Mouse (Mus musculus): Measurements from ENCODE around the gene Parn. TPM values are rescaled to one million over a fixed set of nuclear protein-coding genes. Genes with fewer than 3 reads are reported as not detected.

Parn gene
- polyA plus RNA-seq, 1 experiment, result 15.1 TPM

- TF ChIP-seq CTCF (IDR thresholded peaks at IDR 0.05; ENCODE audit: insufficient read depth, low read length) (no peak), POLR2A (IDR thresholded peaks at IDR 0.05; ENCODE audit: borderline replicate concordance, extremely low read depth, low read depth, low read length) (no peak)
- Histone ChIP-seq H3K4me1 (ENCODE audit: control insufficient read depth, insufficient read depth, low read length) (no peaks in the 10 kb centered on the region; the same call in 1 of the 2 replicates), H3K4me3 (replicated peaks; ENCODE audit: extremely low read depth, low read depth, low read length) (no peak overlapping the region)
- no peak for DNase-seq
- WGBS, result 73% methylated on average over 1 of the region's 1 CpGs
Observed at GRCm38 (mm10) chr16:13608705-13609085, 59.3 kb downstream of the Parn start.

DNA sequence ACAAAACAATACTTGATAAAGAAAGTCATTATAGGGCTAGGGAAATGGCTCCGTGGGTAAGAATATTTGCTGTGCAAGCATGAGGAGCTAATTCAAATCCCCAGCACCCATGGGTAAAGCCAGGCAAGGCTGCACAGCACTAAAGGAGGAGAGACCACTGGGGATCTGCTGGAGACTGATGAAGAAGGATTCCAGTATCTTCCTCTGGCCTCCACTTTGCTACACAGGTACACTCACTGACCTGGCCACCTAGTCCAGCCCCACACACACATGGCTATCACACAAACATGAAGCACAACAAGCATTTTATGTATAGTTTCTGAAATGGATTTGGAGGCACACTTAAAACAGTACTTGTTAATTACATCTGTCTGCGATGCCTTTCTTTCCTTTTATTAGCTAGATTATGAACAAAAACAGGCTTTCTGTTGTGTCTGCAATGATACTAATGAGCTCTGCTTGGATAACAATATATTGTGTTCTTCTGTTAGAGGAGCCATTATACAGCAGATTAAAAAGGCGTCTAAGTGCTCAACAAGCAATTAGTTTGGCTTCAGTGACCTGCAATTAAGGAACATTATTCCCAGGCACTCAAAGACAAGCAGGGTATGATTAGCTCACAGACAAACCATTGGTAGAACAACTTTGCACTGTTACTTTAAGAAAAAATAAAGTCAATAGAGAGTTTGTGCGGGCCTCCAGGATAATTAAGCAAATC is 59.8 kb downstream of the Parn start:
- no peak for DNase-seq
- Histone ChIP-seq H3K4me3 (replicated peaks; ENCODE audit: extremely low read depth, low read depth, low read length) (no peak overlapping the region), H3K4me1 (ENCODE audit: control insufficient read depth, insufficient read depth, low read length) (no peaks in the 10 kb centered on the region; the same call in 1 of the 2 replicates)
- WGBS, result 79% methylated on average over 4 of the region's 4 CpGs
- TF ChIP-seq POLR2A (IDR thresholded peaks at IDR 0.05; ENCODE audit: borderline replicate concordance, extremely low read depth, low read depth, low read length) (no peak), CTCF (IDR thresholded peaks at IDR 0.05; ENCODE audit: insufficient read depth, low read length) (no peak)

DNA sequence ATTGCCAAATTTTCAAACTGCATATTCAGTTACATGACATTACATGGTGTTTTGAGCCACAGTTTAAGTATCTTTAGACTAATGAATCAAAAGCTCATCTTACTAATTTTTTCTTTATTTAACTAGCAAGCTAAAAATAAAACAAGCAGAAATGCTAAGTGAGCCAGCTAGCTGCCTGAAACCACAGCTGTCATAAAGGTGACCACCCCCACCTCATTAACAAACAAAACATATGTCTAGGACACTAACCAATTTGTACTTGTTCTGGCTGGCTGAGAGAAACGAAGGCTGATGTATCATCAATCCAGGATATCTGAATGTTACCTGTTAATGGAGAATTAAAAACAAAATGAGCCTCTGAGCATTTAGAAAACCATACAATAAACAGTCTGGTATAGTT is 65.2 kb downstream of the Parn start:
- DNase-seq, result no peak
- no peak overlapping the region for H3K4me3 ChIP-seq (replicated peaks; ENCODE audit: extremely low read depth, low read depth, low read length)
- WGBS, result 56% methylated on average over 1 of the region's 1 CpGs
- TF ChIP-seq CTCF (IDR thresholded peaks at IDR 0.05; ENCODE audit: insufficient read depth, low read length) (no peak), POLR2A (IDR thresholded peaks at IDR 0.05; ENCODE audit: borderline replicate concordance, extremely low read depth, low read depth, low read length) (no peak)
- no peaks in the 10 kb centered on the region for H3K4me1 ChIP-seq (ENCODE audit: control insufficient read depth, insufficient read depth, low read length)

DNA sequence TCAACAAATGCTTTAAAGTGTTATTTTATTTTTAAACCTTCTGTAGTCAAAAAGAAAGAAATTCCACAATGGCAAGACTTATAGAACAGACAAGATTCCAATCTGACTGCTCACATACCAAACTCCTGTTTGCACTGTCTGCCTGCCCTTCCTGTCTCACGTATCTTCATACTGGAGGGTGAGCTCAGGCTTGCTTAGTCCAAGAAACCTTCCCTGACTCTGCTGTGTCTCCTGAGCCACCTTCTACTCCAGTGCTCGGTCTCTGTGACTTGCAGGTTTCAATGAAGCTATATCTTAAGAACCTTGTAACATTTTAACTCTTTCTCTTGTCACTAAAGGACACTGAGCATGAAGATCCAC is 78.9 kb downstream of the Parn start:
- Histone ChIP-seq H3K4me3 (replicated peaks; ENCODE audit: extremely low read depth, low read depth, low read length) (no peak overlapping the region), H3K4me1 (ENCODE audit: control insufficient read depth, insufficient read depth, low read length) (peaks cover 6% of the 10 kb centered on the region)
- TF ChIP-seq POLR2A (IDR thresholded peaks at IDR 0.05; ENCODE audit: borderline replicate concordance, extremely low read depth, low read depth, low read length), result no peak
- TF ChIP-seq CTCF (IDR thresholded peaks at IDR 0.05; ENCODE audit: insufficient read depth, low read length), result no peak
- WGBS, result 37% methylated on average over 2 of the region's 2 CpGs
- no peak for DNase-seq

- WGBS, result 58% methylated on average over 5 of the region's 5 CpGs
- TF ChIP-seq POLR2A (IDR thresholded peaks at IDR 0.05; ENCODE audit: borderline replicate concordance, extremely low read depth, low read depth, low read length) (no peak), CTCF (IDR thresholded peaks at IDR 0.05; ENCODE audit: insufficient read depth, low read length) (no peak)
- peaks cover 6% of the 10 kb centered on the region for H3K4me1 ChIP-seq (ENCODE audit: control insufficient read depth, insufficient read depth, low read length)
- no peak overlapping the region for H3K4me3 ChIP-seq (replicated peaks; ENCODE audit: extremely low read depth, low read depth, low read length)
- DNase-seq, result no peak
Observed at GRCm38 (mm10) chr16:13588182-13589048, 79.6 kb downstream of the Parn start.

DNA sequence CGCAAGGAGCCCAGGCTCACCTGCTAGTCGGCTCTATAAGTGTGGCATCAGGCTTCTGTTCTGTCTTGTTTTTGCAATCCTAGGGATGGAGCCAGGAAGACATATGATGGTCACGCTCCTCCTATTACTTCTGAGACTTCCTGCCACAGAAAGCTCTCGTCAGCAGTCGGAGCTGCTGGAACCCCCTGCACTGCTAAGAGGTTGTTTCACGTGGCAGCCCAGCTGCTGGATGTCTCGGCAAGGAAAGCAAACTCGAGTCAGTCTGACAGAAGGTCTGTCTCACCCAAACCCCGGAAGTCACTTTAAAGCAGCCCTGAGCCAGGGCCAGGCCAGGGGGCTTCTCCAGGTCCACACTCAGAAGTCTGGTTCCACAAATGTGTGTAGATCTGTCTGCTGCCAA is 82.7 kb downstream of the Parn start:
- no peak for DNase-seq
- Histone ChIP-seq H3K4me3 (replicated peaks; ENCODE audit: extremely low read depth, low read depth, low read length) (no peak overlapping the region), H3K4me1 (ENCODE audit: control insufficient read depth, insufficient read depth, low read length) (peaks cover 6% of the 10 kb centered on the region)
- TF ChIP-seq POLR2A (IDR thresholded peaks at IDR 0.05; ENCODE audit: borderline replicate concordance, extremely low read depth, low read depth, low read length), result no peak
- no peak for TF ChIP-seq CTCF (IDR thresholded peaks at IDR 0.05; ENCODE audit: insufficient read depth, low read length)
- 65% methylated on average over 9 of the region's 9 CpGs for WGBS

DNA sequence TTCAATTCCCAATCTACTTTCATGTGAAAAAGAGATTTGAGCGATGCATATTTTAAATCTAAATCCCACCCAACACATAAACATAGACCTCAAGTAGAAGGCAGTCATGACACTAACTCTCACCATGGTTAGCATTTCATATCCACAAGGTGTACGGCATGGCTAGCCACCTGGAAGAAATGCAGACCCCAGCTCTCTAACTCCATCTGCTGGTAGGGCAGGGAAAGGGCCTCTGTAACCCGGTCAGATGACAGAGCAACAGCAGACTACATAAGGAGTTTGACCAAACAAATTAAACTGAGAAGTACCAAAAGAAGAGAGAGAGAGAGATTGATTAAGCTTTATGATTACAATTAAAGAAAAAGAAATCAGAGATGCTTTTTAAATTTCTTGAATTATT is 87.2 kb downstream of the Parn start:
- TF ChIP-seq CTCF (IDR thresholded peaks at IDR 0.05; ENCODE audit: insufficient read depth, low read length) (peak; percentile 64), POLR2A (IDR thresholded peaks at IDR 0.05; ENCODE audit: borderline replicate concordance, extremely low read depth, low read depth, low read length) (no peak)
- H3K4me3 ChIP-seq (replicated peaks; ENCODE audit: extremely low read depth, low read depth, low read length), result no peak overlapping the region
- H3K4me1 ChIP-seq (ENCODE audit: control insufficient read depth, insufficient read depth, low read length), result no peaks in the 10 kb centered on the region
- DNase-seq, result no peak
- WGBS, result 88% methylated on average over 3 of the region's 3 CpGs

- Histone ChIP-seq H3K4me3 (replicated peaks; ENCODE audit: extremely low read depth, low read depth, low read length) (no peak overlapping the region), H3K4me1 (ENCODE audit: control insufficient read depth, insufficient read depth, low read length) (no peaks in the 10 kb centered on the region)
- 67% methylated on average over 1 of the region's 1 CpGs for WGBS
- DNase-seq, result no peak
- TF ChIP-seq POLR2A (IDR thresholded peaks at IDR 0.05; ENCODE audit: borderline replicate concordance, extremely low read depth, low read depth, low read length) (no peak), CTCF (IDR thresholded peaks at IDR 0.05; ENCODE audit: insufficient read depth, low read length) (no peak)
Observed at GRCm38 (mm10) chr16:13580016-13580415, 88.0 kb downstream of the Parn start.

GRCm38 (mm10) chr16:13575306-13575705 is 92.7 kb downstream of the Parn start:
- TF ChIP-seq CTCF (IDR thresholded peaks at IDR 0.05; ENCODE audit: insufficient read depth, low read length), result no peak
- no peak for TF ChIP-seq POLR2A (IDR thresholded peaks at IDR 0.05; ENCODE audit: borderline replicate concordance, extremely low read depth, low read depth, low read length)
- H3K4me1 ChIP-seq (ENCODE audit: control insufficient read depth, insufficient read depth, low read length), result no peaks in the 10 kb centered on the region
- H3K4me3 ChIP-seq (replicated peaks; ENCODE audit: extremely low read depth, low read depth, low read length), result no peak overlapping the region
- DNase-seq, result no peak
- 78% methylated on average over 4 of the region's 4 CpGs for WGBS
